Mouse (Mus musculus) inflammation-experienced regulatory T-cells (primary cell): ENCODE results near the gene Gast. TPM values are rescaled to one million over a fixed set of nuclear protein-coding genes. Genes with fewer than 3 reads are reported as not detected.

Source experiments
- polyA plus RNA-seq, 2 experiments: library from polyadenylated mRNA; unstranded; fragments of 100-300 nt; shearing (Covaris generic); gene quantifications; one replicate each; pipeline ENCODE4 v1.2.1; 2017

The Gast gene
- not detected for polyA plus RNA-seq

GRCm38 (mm10) chr11:100333944-100334457, at the start of gene Gast:
TSS of gene Gast (plus strand) at chr11:100334407.

GRCm38 (mm10) chr11:100319492-100320171, 14.6 kb upstream of the Gast start, which contains the start of gene Eif1:
TSS of gene Eif1 (plus strand) at chr11:100319885.

GRCm38 (mm10) chr11:100355972-100356818, 22.0 kb downstream of the Gast start, which contains the start of gene Hap1:
TSS of gene Hap1 (minus strand) at chr11:100356128.

Other genes with a start within 250 kb of the Gast start
- gene Krt32, start 246.2 kb upstream of the Gast start, polyA plus RNA-seq = not detected
- gene Krt35, start 238.2 kb upstream of the Gast start, polyA plus RNA-seq = under 1 TPM in 1 of 2 experiments, not detected in 1; 0.27 TPM
- gene Krt36, start 228.8 kb upstream of the Gast start, polyA plus RNA-seq = under 1 TPM; 0.34 to 0.44 TPM
- under 1 TPM in 1 of 2 experiments, not detected in 1; 0.22 TPM for gene Krt13, start 212.8 kb upstream of the Gast start, polyA plus RNA-seq
- under 1 TPM in 1 of 2 experiments, not detected in 1; 0.71 TPM for gene Krt15, start 198.5 kb upstream of the Gast start, polyA plus RNA-seq
- under 1 TPM; 0.33 to 0.70 TPM for gene Krt19, start 185.7 kb upstream of the Gast start, polyA plus RNA-seq
- under 1 TPM in 1 of 2 experiments, not detected in 1; 0.21 TPM for gene Krt9, start 141.2 kb upstream of the Gast start, polyA plus RNA-seq
- not detected for gene Krt14, start 126.9 kb upstream of the Gast start, polyA plus RNA-seq
- 1 to 10 TPM in 1 of 2 experiments, not detected in 1; 1.3 TPM for gene Krt16, start 85.5 kb upstream of the Gast start, polyA plus RNA-seq
- 1 to 10 TPM; 1.3 to 2.5 TPM for gene Krt17, start 73.4 kb upstream of the Gast start, polyA plus RNA-seq
- gene Krt42, start 64.5 kb upstream of the Gast start, polyA plus RNA-seq = not detected
- gene Eif1, start 14.5 kb upstream of the Gast start, polyA plus RNA-seq = 1,000 to 10,000 TPM; 2,499 to 2,744 TPM
- 1 to 10 TPM; 2.2 to 3.5 TPM for gene Hap1, start 21.7 kb downstream of the Gast start, polyA plus RNA-seq
- gene Jup, start 63.4 kb downstream of the Gast start, polyA plus RNA-seq = 1 to 10 TPM; 3.0 to 3.8 TPM
- gene P3h4, start 80.4 kb downstream of the Gast start, polyA plus RNA-seq = under 1 TPM in 1 of 2 experiments, not detected in 1; 0.51 TPM
- gene Fkbp10, start 81.3 kb downstream of the Gast start, polyA plus RNA-seq = under 1 TPM in 1 of 2 experiments, not detected in 1; 0.18 TPM
- 100 to 1,000 TPM; 137 to 155 TPM for gene Nt5c3b, start 107.4 kb downstream of the Gast start, polyA plus RNA-seq
- gene Klhl10, start 107.5 kb downstream of the Gast start, polyA plus RNA-seq = 1 to 10 TPM in 1 of 2 experiments, under 1 TPM in 1; 0.34 to 1.3 TPM
- gene Klhl11, start 138.3 kb downstream of the Gast start, polyA plus RNA-seq = 1 to 10 TPM; 4.0 to 6.3 TPM
- 100 to 1,000 TPM; 128 to 142 TPM for gene Acly, start 193.6 kb downstream of the Gast start, polyA plus RNA-seq
- gene Ttc25, start 211.2 kb downstream of the Gast start, polyA plus RNA-seq = 1 to 10 TPM in 1 of 2 experiments, under 1 TPM in 1; 0.58 to 2.0 TPM
- gene Cnp, start 240.5 kb downstream of the Gast start, polyA plus RNA-seq = 100 to 1,000 TPM; 306 to 325 TPM